Mouse (Mus musculus) cerebellum, adult 2 months (tissue): ENCODE data around the gene Cbs. TPM values are rescaled to one million over a fixed set of nuclear protein-coding genes. Genes with fewer than 3 reads are reported as not detected.

ENCODE experiments used
- DNase-seq, 2 experiments: peaks; one replicate each; pipeline ENCODE4 v3.0.0; 2021
- H3K27ac ChIP-seq: fragments of 200-500 bp; 2 replicates; pipeline ENCODE4 v1.5.1; 2012; ENCODE audit warnings: low read length, control low read depth, inconsistent platforms; ENCODE audit not compliant: insufficient read depth
- H3K27me3 ChIP-seq: fragments of 200-500 bp; 2 replicates; pipeline ENCODE4 v1.6.1; 2012; ENCODE audit warnings: inconsistent platforms, mild to moderate bottlenecking, low read length, moderate library complexity; ENCODE audit not compliant: control insufficient read depth, insufficient read depth
- H3K4me1 ChIP-seq: fragments of 200-500 bp; 2 replicates; pipeline ENCODE4 v1.6.1; 2011; ENCODE audit warnings: low read length; ENCODE audit not compliant: control insufficient read depth, insufficient read depth
- H3K4me3 ChIP-seq: fragments of 200-500 bp; replicated peaks from 2 replicates; pipeline ENCODE3; 2011; ENCODE audit warnings: mild to moderate bottlenecking, low read depth, low read length, control low read depth; ENCODE audit not compliant: insufficient read depth
- CTCF ChIP-seq: fragments of 200-500 bp; IDR thresholded peaks from 2 replicates; pipeline ENCODE4 v1.5.1; 2011; ENCODE audit warnings: low read depth, mild to moderate bottlenecking, control low read depth, low read length, moderate library complexity, borderline replicate concordance; ENCODE audit not compliant: insufficient read depth
- POLR2A ChIP-seq: fragments of 200-500 bp; IDR thresholded peaks from 2 replicates; pipeline ENCODE4 v1.6.1; 2011; ENCODE audit warnings: low read length, control low read depth, borderline replicate concordance; ENCODE audit not compliant: insufficient read depth
- WGBS: fragments of 180-500 bp; shearing (Covaris S2); methylation state at CpG from one replicate; pipeline ENCODE4 v1.1.7; 2018; 5-methylcytosine and 5-hydroxymethylcytosine counted together
- polyA plus RNA-seq: library from polyadenylated mRNA; depleted of rRNA; stranded (reverse); fragments of >200 nt; gene quantifications from 2 replicates; pipeline ENCODE4 v1.2.3, GENCODE M21; 2012

Cbs gene
- polyA plus RNA-seq, 1 experiment, result 33.9 TPM

GRCm38 (mm10) chr17:31597957-31598356 lies 39.1 kb downstream of the Cbs start:
- Histone ChIP-seq H3K27ac (no peak overlapping the region), H3K4me3 (no peak overlapping the region), H3K27me3 (no peaks in the 10 kb centered on the region), H3K4me1 (no peaks in the 10 kb centered on the region)
- TF ChIP-seq POLR2A, result no peak
- no peak for TF ChIP-seq CTCF
- WGBS, result 92% methylated on average over 9 of the region's 9 CpGs
- no peak for DNase-seq

- TF ChIP-seq POLR2A, result no peak
- TF ChIP-seq CTCF, result no peak
- no peak overlapping the region for H3K27ac ChIP-seq
- H3K4me3 ChIP-seq, result no peak overlapping the region
- WGBS, result 66% methylated on average over 5 of the region's 5 CpGs
- no peaks in the 10 kb centered on the region for H3K27me3 ChIP-seq
- DNase-seq, result no peak
- H3K4me1 ChIP-seq, result no peaks in the 10 kb centered on the region
Observed at GRCm38 (mm10) chr17:31595077-31595476, 42.0 kb downstream of the Cbs start.

GRCm38 (mm10) chr17:31594590-31594989 lies 42.4 kb downstream of the Cbs start:
- no peaks in the 10 kb centered on the region for H3K27me3 ChIP-seq
- H3K4me1 ChIP-seq, result no peaks in the 10 kb centered on the region
- no peak overlapping the region for H3K4me3 ChIP-seq
- TF ChIP-seq POLR2A (no peak), CTCF (no peak)
- WGBS, result 66% methylated on average over 7 of the region's 7 CpGs
- H3K27ac ChIP-seq, result no peak overlapping the region
- no peak for DNase-seq

GRCm38 (mm10) chr17:31590846-31591245 lies 46.2 kb downstream of the Cbs start:
- Histone ChIP-seq H3K4me1 (no peaks in the 10 kb centered on the region), H3K4me3 (no peak overlapping the region), H3K27ac (no peak overlapping the region), H3K27me3 (no peaks in the 10 kb centered on the region)
- DNase-seq, result no peak
- TF ChIP-seq POLR2A (no peak), CTCF (no peak)
- 90% methylated on average over 11 of the region's 11 CpGs for WGBS

GRCm38 (mm10) chr17:31588726-31589125 lies 48.3 kb downstream of the Cbs start:
- WGBS, result 93% methylated on average over 4 of the region's 4 CpGs
- Histone ChIP-seq H3K4me1 (no peaks in the 10 kb centered on the region; the same call in 1 of the 2 replicates), H3K4me3 (no peak overlapping the region), H3K27me3 (no peaks in the 10 kb centered on the region), H3K27ac (no peak overlapping the region)
- DNase-seq, result no peak
- no peak for TF ChIP-seq CTCF
- no peak for TF ChIP-seq POLR2A

GRCm38 (mm10) chr17:31588115-31588514 lies 48.9 kb downstream of the Cbs start:
- Histone ChIP-seq H3K4me1 (peaks cover 6% of the 10 kb centered on the region; the same call in 1 of the 2 replicates), H3K27me3 (no peaks in the 10 kb centered on the region), H3K4me3 (no peak overlapping the region), H3K27ac (no peak overlapping the region)
- DNase-seq, result no peak
- TF ChIP-seq CTCF (no peak), POLR2A (no peak)
- WGBS, result 79% methylated on average over 7 of the region's 7 CpGs

- Histone ChIP-seq H3K4me3 (no peak overlapping the region), H3K27me3 (no peaks in the 10 kb centered on the region), H3K4me1 (peaks cover 32% of the 10 kb centered on the region), H3K27ac (no peak overlapping the region)
- 91% methylated on average over 6 of the region's 6 CpGs for WGBS
- DNase-seq, result no peak
- TF ChIP-seq CTCF, result no peak
- TF ChIP-seq POLR2A, result no peak
Observed at GRCm38 (mm10) chr17:31583781-31584180, 53.3 kb downstream of the Cbs start.

- no peak for DNase-seq
- Histone ChIP-seq H3K4me3 (no peak overlapping the region), H3K27ac (no peak overlapping the region), H3K4me1 (peaks cover 35% of the 10 kb centered on the region), H3K27me3 (no peaks in the 10 kb centered on the region)
- 93% methylated on average over 3 of the region's 3 CpGs for WGBS
- TF ChIP-seq POLR2A, result no peak
- TF ChIP-seq CTCF, result no peak
Observed at GRCm38 (mm10) chr17:31583185-31583584, 53.9 kb downstream of the Cbs start.
